Mouse (Mus musculus) midbrain, embryonic 11.5 days (tissue): ENCODE data around the gene Clptm1l. TPM values are rescaled to one million over a fixed set of nuclear protein-coding genes. Genes with fewer than 3 reads are reported as not detected.
A peak's percentile ranks its signal among the peaks of the same experiment; 100 is the strongest.

Source experiments
- ATAC-seq: fragments of 200-750 bp; cut with Nextera tagmentation; 2 replicates; pipeline ENCODE4 v1.8.0; 2017; ENCODE audit warnings: moderate TSS enrichment, moderate library complexity; ENCODE audit not compliant: low FRiP score
- DNase-seq: peaks from one replicate; pipeline ENCODE4 v3.0.0; 2015; ENCODE audit warnings: low spot score; ENCODE audit errors: missing footprints
- H3K27ac ChIP-seq: fragments of 300-500 bp; sonication (generic); 2 replicates; pipeline ENCODE4 v1.5.1; 2014; ENCODE audit warnings: low read depth, low read length
- H3K27me3 ChIP-seq: fragments of 300-500 bp; sonication (generic); 2 replicates; pipeline ENCODE4 v1.6.1; 2014; ENCODE audit warnings: mild to moderate bottlenecking, low read length, moderate library complexity, mixed read lengths; ENCODE audit not compliant: control insufficient read depth, insufficient read depth
- H3K36me3 ChIP-seq: fragments of 300-500 bp; sonication (generic); 2 replicates; pipeline ENCODE4 v1.6.1; 2014; ENCODE audit warnings: mild to moderate bottlenecking, low read length, moderate library complexity, mixed read lengths; ENCODE audit not compliant: control insufficient read depth, insufficient read depth
- H3K4me1 ChIP-seq: fragments of 300-500 bp; sonication (generic); 2 replicates; pipeline ENCODE4 v1.6.1; 2014; ENCODE audit warnings: low read length; ENCODE audit not compliant: control insufficient read depth, insufficient read depth
- H3K4me2 ChIP-seq: fragments of 300-500 bp; sonication (generic); 2 replicates; pipeline ENCODE4 v1.6.1; 2014; ENCODE audit warnings: mild to moderate bottlenecking, moderate library complexity
- H3K4me3 ChIP-seq: fragments of 300-500 bp; sonication (generic); 2 replicates; pipeline ENCODE4 v1.5.1; 2014; ENCODE audit warnings: low read depth, low read length
- H3K9ac ChIP-seq: fragments of 300-500 bp; sonication (generic); 2 replicates; pipeline ENCODE4 v1.6.1; 2014; ENCODE audit warnings: low read length
- H3K9me3 ChIP-seq: fragments of 300-500 bp; sonication (generic); 2 replicates; pipeline ENCODE4 v1.6.1; 2016; ENCODE audit warnings: low read length; ENCODE audit not compliant: control insufficient read depth
- WGBS: fragments of 180-500 bp; shearing (Covaris S2); extraction: QIAGEN DNeasy Blood & Tissue Kit; methylation state at CpG from one replicate; pipeline ENCODE4 v1.1.7; 2014; 5-methylcytosine and 5-hydroxymethylcytosine counted together
- polyA plus RNA-seq: library from polyadenylated mRNA; unstranded; fragments of >200 nt; fragmentation: Nextera tagmentation; extraction: Ambion mirVana; gene quantifications from 2 replicates; pipeline ENCODE4 v1.2.1, GENCODE M21; 2014

Clptm1l gene
- polyA plus RNA-seq, 1 experiment from 2014 or later = 106 TPM

- H3K36me3 ChIP-seq = no peaks in the 10 kb centered on the region
- DNase-seq (no peak), ATAC-seq (0 out of 2 replicates have a peak, but pooled peaks have one; percentile 54)
- H3K4me3 ChIP-seq = no peak overlapping the region
- H3K4me2 ChIP-seq = no peak overlapping the region
- H3K9me3 ChIP-seq = no peaks in the 10 kb centered on the region
- no peak overlapping the region for H3K9ac ChIP-seq
- no peak overlapping the region for H3K27ac ChIP-seq
- 40% methylated on average over 6 of the region's 6 CpGs for WGBS
- H3K27me3 ChIP-seq = no peaks in the 10 kb centered on the region
- H3K4me1 ChIP-seq = no peaks in the 10 kb centered on the region
These were observed 42.7 kb downstream of the Clptm1l start for GRCm38 (mm10) chr13:73646397-73647087.

GRCm38 (mm10) chr13:73653266-73653665 lies 49.5 kb downstream of the Clptm1l start:
- H3K4me3 ChIP-seq = no peak overlapping the region
- no peaks in the 10 kb centered on the region for H3K4me1 ChIP-seq
- no peak overlapping the region for H3K4me2 ChIP-seq
- DNase-seq (no peak), ATAC-seq (no peak)
- H3K27me3 ChIP-seq = no peaks in the 10 kb centered on the region
- no peaks in the 10 kb centered on the region for H3K9me3 ChIP-seq
- H3K36me3 ChIP-seq = no peaks in the 10 kb centered on the region
- no peak overlapping the region for H3K27ac ChIP-seq
- no peak overlapping the region for H3K9ac ChIP-seq
- 85% methylated on average over 3 of the region's 3 CpGs for WGBS

GRCm38 (mm10) chr13:73654976-73655375 lies 51.2 kb downstream of the Clptm1l start:
- H3K27ac ChIP-seq = no peak overlapping the region
- no peaks in the 10 kb centered on the region for H3K9me3 ChIP-seq
- no peaks in the 10 kb centered on the region for H3K4me1 ChIP-seq
- H3K4me2 ChIP-seq = no peak overlapping the region
- ATAC-seq (no peak), DNase-seq (no peak)
- H3K36me3 ChIP-seq = no peaks in the 10 kb centered on the region
- WGBS = 81% methylated on average over 3 of the region's 3 CpGs
- no peak overlapping the region for H3K4me3 ChIP-seq
- no peak overlapping the region for H3K9ac ChIP-seq
- H3K27me3 ChIP-seq = no peaks in the 10 kb centered on the region

- no peak overlapping the region for H3K9ac ChIP-seq
- no peak overlapping the region for H3K27ac ChIP-seq
- 69% methylated on average over 2 of the region's 2 CpGs for WGBS
- H3K27me3 ChIP-seq = no peaks in the 10 kb centered on the region
- H3K4me1 ChIP-seq = no peaks in the 10 kb centered on the region
- H3K9me3 ChIP-seq = no peaks in the 10 kb centered on the region
- no peak for ATAC-seq
- no peak overlapping the region for H3K4me2 ChIP-seq
- H3K36me3 ChIP-seq = no peaks in the 10 kb centered on the region
- DNase-seq = no peak
- H3K4me3 ChIP-seq = no peak overlapping the region
These were observed 55.1 kb downstream of the Clptm1l start for GRCm38 (mm10) chr13:73658953-73659352.

GRCm38 (mm10) chr13:73660163-73660695 lies 56.4 kb downstream of the Clptm1l start:
- Histone ChIP-seq H3K36me3 (no peaks in the 10 kb centered on the region), H3K4me2 (no peak overlapping the region), H3K27ac (no peak overlapping the region), H3K4me1 (no peaks in the 10 kb centered on the region), H3K4me3 (no peak overlapping the region), H3K9me3 (no peaks in the 10 kb centered on the region), H3K9ac (no peak overlapping the region), H3K27me3 (no peaks in the 10 kb centered on the region)
- 72% methylated on average over 2 of the region's 2 CpGs for WGBS
- no peak for ATAC-seq
- DNase-seq = no peak

Other genes starting within 250 kb of the Clptm1l start
- 52.0 and 53.5 TPM in 2 replicates for gene Lpcat1, start 136.8 kb upstream of the Clptm1l start, polyA plus RNA-seq
- 0.11 and 0.30 TPM in 2 replicates for gene Slc6a3, start 67.3 kb upstream of the Clptm1l start, polyA plus RNA-seq
- gene Tert, start 22.9 kb downstream of the Clptm1l start, polyA plus RNA-seq = 2.1 and 2.5 TPM in 2 replicates
- not detected in 2 replicates for gene Slc6a18, start 74.0 kb downstream of the Clptm1l start, polyA plus RNA-seq
- 0.14 and 0.17 TPM in 2 replicates for gene Slc6a19, start 100.9 kb downstream of the Clptm1l start, polyA plus RNA-seq
- gene Slc12a7, start 129.1 kb downstream of the Clptm1l start, polyA plus RNA-seq = 34.3 and 38.2 TPM in 2 replicates
- gene Nkd2, start 243.6 kb downstream of the Clptm1l start, polyA plus RNA-seq = 8.4 and 9.8 TPM in 2 replicates